Mouse (Mus musculus): ENCODE results near the gene Gm10337. TPM values are rescaled to one million over a fixed set of nuclear protein-coding genes. Genes with fewer than 3 reads are reported as not detected.

Gm10337 gene
- total RNA-seq, 4 experiments from 2014 or later, result not detected

DNA sequence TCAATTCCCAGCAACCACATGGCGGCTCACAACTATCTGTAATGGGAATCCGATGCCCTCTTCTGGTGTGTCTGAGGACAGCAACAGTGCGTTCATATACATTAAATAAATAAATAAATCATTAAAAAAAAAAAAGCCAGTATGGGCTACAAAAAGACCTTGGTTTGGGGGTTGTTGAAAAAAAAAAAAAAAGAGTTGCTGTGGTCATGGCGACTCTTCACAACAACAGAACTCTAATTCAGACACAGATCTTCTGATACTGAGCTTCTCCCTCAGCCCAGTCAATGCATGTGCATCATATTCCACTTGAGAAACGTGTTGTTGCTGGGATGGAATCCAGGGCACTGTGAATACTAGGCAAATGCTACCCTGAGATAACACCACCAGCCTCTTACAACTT is 49.1 kb downstream of the Gm10337 start:
- no peak for DNase-seq (ENCODE audit: low spot score in 2 of 2)

Other genes starting within 250 kb of the Gm10337 start
- gene Rarg, start 246.2 kb upstream of the Gm10337 start, total RNA-seq (2022), result 10 to 100 TPM; 14.5 to 20.7 (median 16.5) TPM
- under 1 TPM in 1 of 4 experiments, not detected in 3; 0.16 TPM for gene Gm9918, start 233.2 kb upstream of the Gm10337 start, total RNA-seq (2022)
- gene Mfsd5, start 224.3 kb upstream of the Gm10337 start, total RNA-seq (2022), result 10 to 100 TPM; 36.9 to 41.8 (median 38.5) TPM
- gene Espl1, start 207.5 kb upstream of the Gm10337 start, total RNA-seq (2022), result 1 to 10 TPM in 2 of 4 experiments, under 1 TPM in 2; 0.67 to 2.4 (median 1.1) TPM
- gene Pfdn5, start 177.6 kb upstream of the Gm10337 start, total RNA-seq (2022), result 100 to 1,000 TPM; 400 to 493 (median 445) TPM
- gene Myg1, start 172.0 kb upstream of the Gm10337 start, total RNA-seq (2022), result 10 to 100 TPM; 66.5 to 76.4 (median 71.6) TPM
- 10 to 100 TPM; 20.6 to 33.5 (median 24.7) TPM for gene Aaas, start 153.0 kb upstream of the Gm10337 start, total RNA-seq (2022)
- under 1 TPM; 0.37 to 0.78 (median 0.59) TPM for gene Sp7, start 136.5 kb upstream of the Gm10337 start, total RNA-seq (2022)
- gene Sp1, start 97.6 kb upstream of the Gm10337 start, total RNA-seq (2022), result 10 to 100 TPM; 27.4 to 30.1 (median 28.8) TPM
- 1 to 10 TPM in 2 of 4 experiments, under 1 TPM in 2; 0.40 to 2.0 (median 1.1) TPM for gene Amhr2, start 58.4 kb upstream of the Gm10337 start, total RNA-seq (2022)
- 10 to 100 TPM; 34.4 to 49.3 (median 40.9) TPM for gene Prr13, start 44.7 kb upstream of the Gm10337 start, total RNA-seq (2022)
- gene Pcbp2, start 33.2 kb upstream of the Gm10337 start, total RNA-seq (2022), result 100 to 1,000 TPM; 489 to 507 (median 494) TPM
- 10 to 100 TPM; 87.5 to 99.1 (median 96.9) TPM for gene Map3k12, start 13.3 kb downstream of the Gm10337 start, total RNA-seq (2022)
- 10 to 100 TPM; 34.0 to 39.8 (median 36.6) TPM for gene Tarbp2, start 14.5 kb downstream of the Gm10337 start, total RNA-seq (2022)
- gene Npff, start 21.2 kb downstream of the Gm10337 start, total RNA-seq (2022), result 1 to 10 TPM; 3.0 to 6.2 (median 4.4) TPM
- gene Gm28047, start 121.3 kb downstream of the Gm10337 start, total RNA-seq (2022), result under 1 TPM in 1 of 4 experiments, not detected in 3; 0.96 TPM
- gene Atf7, start 121.7 kb downstream of the Gm10337 start, total RNA-seq (2022), result 10 to 100 TPM; 44.2 to 55.6 (median 52.2) TPM
- 10 to 100 TPM in 2 of 4 experiments, 1 to 10 TPM in 2; 7.0 to 12.5 (median 10.0) TPM for gene Atp5g2, start 168.6 kb downstream of the Gm10337 start, total RNA-seq (2022)
- 10 to 100 TPM; 87.2 to 96.6 (median 91.0) TPM for gene Calcoco1, start 218.5 kb downstream of the Gm10337 start, total RNA-seq (2022)